Mouse (Mus musculus): ENCODE measurements around the gene Arhgap23. TPM values are rescaled to one million over a fixed set of nuclear protein-coding genes. Genes with fewer than 3 reads are reported as not detected.

Gene Arhgap23
- polyA plus RNA-seq, 1 experiment from 2014 or later: 16.0 TPM

DNA sequence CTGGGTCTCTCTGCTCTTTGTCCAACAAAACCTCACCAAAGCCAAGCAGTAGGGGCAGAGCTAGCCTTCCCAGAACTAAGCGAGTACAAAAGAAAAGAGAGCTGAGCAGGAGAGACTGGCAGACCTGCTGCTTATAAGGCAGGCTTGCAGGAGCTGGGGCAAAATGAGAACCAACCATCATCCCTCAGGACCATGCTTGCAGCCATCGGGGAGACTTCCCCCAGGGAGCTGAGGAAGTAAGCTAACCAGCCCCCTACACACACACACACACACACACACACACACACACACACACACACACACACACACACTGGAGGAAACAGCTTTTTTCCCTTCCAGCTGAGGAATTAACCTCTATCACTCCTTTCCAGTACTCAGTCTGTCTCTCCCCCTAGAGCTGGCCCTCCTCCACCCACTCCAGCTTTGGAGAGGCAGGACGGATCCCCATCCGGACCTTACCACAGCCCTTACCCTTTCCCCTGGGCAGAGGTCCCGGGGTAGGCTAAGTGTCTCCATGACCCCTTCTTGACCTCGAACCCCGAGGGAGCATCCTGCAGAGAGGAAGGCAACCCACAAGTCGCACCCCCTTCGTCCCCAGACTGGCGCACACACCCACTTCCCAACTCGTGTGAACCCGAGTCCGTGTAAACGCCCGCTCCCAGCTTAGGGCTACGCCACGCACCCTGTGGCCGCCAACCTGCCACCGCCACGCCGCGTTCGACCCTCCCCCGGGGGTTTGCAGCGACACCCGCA is 130.7 kb downstream of the Arhgap23 start:
- peaks cover 52% of the 10 kb centered on the region for H3K27me3 ChIP-seq
- ATAC-seq: no peak
- DNase-seq (ENCODE audit: low read depth, low spot score): no peak
- POLR2A ChIA-PET: interaction anchor here (1.0 kb wide), 1 partner anchor 11 kb away, joined by 3 read pairs; no protein-coding TSS in a partner anchor
- in situ Hi-C loops (cut with MboI; ENCODE audit: low pct_unique_long_range_greater_than_20kb): no loop called here
- CTCF ChIA-PET: no interaction called here
- no peak for TF ChIP-seq CTCF (IDR thresholded peaks at IDR 0.05)

DNA sequence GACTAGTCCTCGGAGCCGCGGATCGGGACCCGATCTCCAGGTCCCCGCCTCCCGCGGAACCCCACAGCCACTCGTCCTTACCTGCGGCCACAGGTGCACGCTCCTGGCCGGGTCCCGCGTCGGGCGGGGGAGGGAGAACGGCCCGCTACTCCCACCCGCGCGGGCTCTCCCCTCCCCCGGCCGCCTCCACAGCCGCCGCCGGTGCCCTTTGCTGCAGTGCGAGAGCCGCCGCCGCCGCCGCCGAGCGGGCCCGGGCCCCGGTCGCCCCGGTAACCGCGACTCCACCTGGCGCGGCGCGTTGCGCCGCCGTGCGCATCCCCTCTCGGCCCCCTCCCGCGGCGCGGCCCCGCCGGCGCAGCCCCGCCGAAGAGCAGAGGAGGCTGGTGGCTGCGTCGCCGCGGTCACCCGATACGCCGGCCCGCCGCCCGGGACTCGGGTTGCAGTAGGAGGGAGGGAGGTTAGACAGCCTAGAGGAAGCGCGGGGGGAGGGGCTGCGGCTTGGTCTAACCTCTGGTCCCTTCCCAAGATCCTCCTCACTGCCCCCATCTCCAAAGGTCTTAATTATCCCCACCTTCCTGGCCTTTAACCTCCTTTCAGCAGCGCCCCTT is 131.6 kb downstream of the Arhgap23 start:
- DNase-seq (ENCODE audit: low read depth, low spot score) (no peak), ATAC-seq (no peak)
- POLR2A ChIA-PET: no interaction called here
- CTCF ChIA-PET: no interaction called here
- peaks cover 61% of the 10 kb centered on the region for H3K27me3 ChIP-seq
- no peak for TF ChIP-seq CTCF (IDR thresholded peaks at IDR 0.05)
- in situ Hi-C loops (cut with MboI; ENCODE audit: low pct_unique_long_range_greater_than_20kb): no loop called here

DNA sequence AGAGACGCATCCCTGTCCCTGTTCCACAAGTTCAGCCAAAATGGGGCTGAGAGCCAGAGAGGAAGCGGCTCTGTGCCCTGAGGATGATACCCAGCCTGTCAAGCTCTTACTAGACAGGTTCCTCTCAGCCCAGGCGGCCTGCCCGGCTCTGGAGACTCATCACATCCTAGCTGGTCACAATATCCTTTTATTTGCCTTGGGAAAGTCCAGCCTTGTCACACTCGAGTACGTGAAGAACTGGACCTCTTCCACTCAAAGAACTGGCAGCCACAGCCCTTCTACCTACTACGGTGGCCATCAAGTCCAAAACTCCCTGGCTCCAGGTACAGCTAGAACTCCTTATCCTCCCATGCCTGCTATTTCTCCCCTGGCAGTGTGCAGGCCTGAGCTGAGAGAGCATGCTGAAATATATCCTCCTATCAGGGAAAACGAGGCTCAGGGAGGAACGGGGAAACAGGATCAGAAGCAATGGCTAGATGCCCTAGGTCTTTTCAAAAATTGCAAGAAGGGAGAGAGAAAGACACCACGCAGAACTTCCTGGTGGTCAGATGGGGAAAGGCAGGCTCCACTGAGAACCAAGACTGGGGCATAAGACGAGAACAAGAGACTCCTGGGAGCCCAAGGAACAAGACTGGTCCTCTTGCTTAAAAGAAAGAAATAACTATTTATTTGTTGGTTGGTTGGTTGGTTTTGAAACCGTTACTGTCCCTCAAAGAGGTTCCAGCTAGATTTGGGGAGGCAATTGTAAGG is 132.8 kb downstream of the Arhgap23 start:
- POLR2A ChIA-PET: interaction anchor here (1.5 kb wide), 1 partner anchor 10 kb away, joined by 3 read pairs; no protein-coding TSS in a partner anchor
- peaks cover 66% of the 10 kb centered on the region for H3K27me3 ChIP-seq
- no peak for DNase-seq (ENCODE audit: low read depth, low spot score)
- no peak for TF ChIP-seq CTCF (IDR thresholded peaks at IDR 0.05)
- CTCF ChIA-PET: interaction anchor here (1.1 kb wide), 1 partner anchor 16 kb away, joined by 3 read pairs; no protein-coding TSS in a partner anchor
- in situ Hi-C loops (cut with MboI; ENCODE audit: low pct_unique_long_range_greater_than_20kb): no loop called here
- ATAC-seq: no peak

DNA sequence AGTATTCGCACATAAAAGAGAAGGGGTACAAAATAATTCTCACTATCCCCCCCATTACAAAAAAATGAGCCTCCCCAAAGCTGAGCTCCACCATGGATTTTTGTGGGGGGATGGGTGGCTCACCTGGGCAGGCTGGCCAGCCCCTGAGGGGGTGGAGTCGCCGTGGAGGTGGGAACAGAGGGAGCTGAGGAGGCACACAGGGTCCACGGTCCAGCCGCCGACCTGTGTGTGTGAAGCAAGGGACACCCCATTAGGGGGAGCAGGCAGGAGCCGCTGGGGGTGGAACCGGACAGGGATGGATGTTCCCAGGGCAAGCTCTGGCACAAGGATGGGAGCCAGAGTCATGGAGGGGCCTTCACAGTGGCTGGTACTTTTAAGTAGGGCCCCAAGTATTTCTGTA is 133.4 kb downstream of the Arhgap23 start:
- ATAC-seq: no peak
- H3K27me3 ChIP-seq: peaks cover 66% of the 10 kb centered on the region
- ChIA-PET POLR2A (interaction anchor here (1.5 kb wide), 1 partner anchor 9 kb away, joined by 3 read pairs; no protein-coding TSS in a partner anchor), CTCF (interaction anchor here (1.1 kb wide), 1 partner anchor 17 kb away, joined by 3 read pairs; no protein-coding TSS in a partner anchor)
- in situ Hi-C loops (cut with MboI; ENCODE audit: low pct_unique_long_range_greater_than_20kb): no loop called here
- DNase-seq (ENCODE audit: low read depth, low spot score): no peak
- TF ChIP-seq CTCF (IDR thresholded peaks at IDR 0.05): no peak

Other genes starting within 250 kb of the Arhgap23 start
- gene Kpnb1, start 227.7 kb upstream of the Arhgap23 start, polyA plus RNA-seq (2021): 187 TPM
- gene Npepps, start 134.9 kb upstream of the Arhgap23 start, polyA plus RNA-seq (2021): 114 TPM
- 43.5 TPM for gene Mrpl45, start 99.8 kb upstream of the Arhgap23 start, polyA plus RNA-seq (2021)
- gene Gpr179, start 63.5 kb upstream of the Arhgap23 start, polyA plus RNA-seq (2021): 0.09 TPM
- gene Socs7, start 53.0 kb upstream of the Arhgap23 start, polyA plus RNA-seq (2021): 21.7 TPM
- gene 4933428G20Rik, start 84.8 kb downstream of the Arhgap23 start, polyA plus RNA-seq (2021): 0.17 TPM
- gene Srcin1, start 160.7 kb downstream of the Arhgap23 start, polyA plus RNA-seq (2021): 1.8 TPM
- gene Epop, start 214.2 kb downstream of the Arhgap23 start, polyA plus RNA-seq (2021): 5.3 TPM
- 28.1 TPM for gene Mllt6, start 247.9 kb downstream of the Arhgap23 start, polyA plus RNA-seq (2021)

All from Patski (cell line).